Mouse (Mus musculus) heart, embryonic 14.5 days (tissue): ENCODE measurements around the gene Rhox8. TPM values are rescaled to one million over a fixed set of nuclear protein-coding genes. Genes with fewer than 3 reads are reported as not detected.
"Not testable (repeated sequence)": the region's sequence is repeated elsewhere in the genome, so short reads cannot be mapped to it uniquely, and the experiment has no call there.

Experiments
- ATAC-seq: fragments of 200-750 bp; cut with Nextera tagmentation; 2 replicates; pipeline ENCODE4 v1.8.0; 2017; ENCODE audit warnings: low read depth, moderate TSS enrichment; ENCODE audit not compliant: insufficient number of reproducible peaks, insufficient read depth, low FRiP score
- H3K27ac ChIP-seq, 2 experiments: fragments of 200-500 bp in 1 of 2; fragments of 300-500 bp in 1 of 2; sonication (generic) in 1 of 2; replicated peaks in 1 of 2; 2 replicates each; pipeline ENCODE4 v1.5.1; 2012 to 2014; ENCODE audit warnings: low read depth in 2 of 2, low read length in 2 of 2, control low read depth in 1 of 2, mild to moderate bottlenecking in 1 of 2, mixed read lengths in 1 of 2; ENCODE audit not compliant: control insufficient read depth in 1 of 2, insufficient read depth in 1 of 2
- H3K27me3 ChIP-seq: fragments of 300-500 bp; sonication (generic); 2 replicates; pipeline ENCODE4 v1.6.1; 2014; ENCODE audit warnings: mild to moderate bottlenecking, low read length, control low read depth; ENCODE audit not compliant: control insufficient read depth, insufficient read depth
- H3K36me3 ChIP-seq: fragments of 300-500 bp; sonication (generic); 2 replicates; pipeline ENCODE4 v1.6.1; 2014; ENCODE audit warnings: mild to moderate bottlenecking, control low read depth, low read length, mixed read lengths; ENCODE audit not compliant: control insufficient read depth, insufficient read depth
- H3K4me1 ChIP-seq, 2 experiments: fragments of 200-500 bp in 1 of 2; fragments of 300-500 bp in 1 of 2; sonication (generic) in 1 of 2; 2 replicates each; pipeline ENCODE4 v1.6.1; 2012 to 2014; ENCODE audit warnings: low read length in 2 of 2, control low read depth in 1 of 2, mixed read lengths in 1 of 2; ENCODE audit not compliant: control insufficient read depth in 2 of 2, insufficient read depth in 2 of 2
- H3K4me2 ChIP-seq: fragments of 300-500 bp; sonication (generic); 2 replicates; pipeline ENCODE4 v1.6.1; 2014; ENCODE audit warnings: mild to moderate bottlenecking, low read length
- H3K4me3 ChIP-seq, 2 experiments: fragments of 200-500 bp in 1 of 2; fragments of 300-500 bp in 1 of 2; sonication (generic) in 1 of 2; 2 replicates each; pipeline ENCODE4 v1.5.1; 2012 to 2014; ENCODE audit warnings: low read length in 2 of 2, mild to moderate bottlenecking in 2 of 2, control low read depth in 1 of 2, low read depth in 1 of 2, moderate library complexity in 1 of 2; ENCODE audit not compliant: control insufficient read depth in 1 of 2, insufficient read depth in 1 of 2
- H3K9ac ChIP-seq: fragments of 300-500 bp; sonication (generic); 2 replicates; pipeline ENCODE4 v1.6.1; 2014; ENCODE audit warnings: mild to moderate bottlenecking, low read length
- H3K9me3 ChIP-seq: fragments of 300-500 bp; sonication (generic); 2 replicates; pipeline ENCODE4 v1.6.1; 2016; ENCODE audit warnings: low read length, control low read depth; ENCODE audit not compliant: control insufficient read depth
- WGBS: fragments of 180-500 bp; shearing (Covaris S2); extraction: QIAGEN DNeasy Blood & Tissue Kit; methylation state at CpG from one replicate; pipeline ENCODE4 v1.1.7; 2014; 5-methylcytosine and 5-hydroxymethylcytosine counted together
- polyA plus RNA-seq: library from polyadenylated mRNA; unstranded; fragments of >200 nt; fragmentation: Nextera tagmentation; extraction: Ambion mirVana; gene quantifications from 2 replicates; pipeline ENCODE4 v1.2.1, GENCODE M21; 2014

Rhox8 gene
- polyA plus RNA-seq, 1 experiment from 2014 or later, result not detected

GRCm38 (mm10) chrX:37826610-37827009 is 52.1 kb downstream of the Rhox8 start, which contains the start of gene Rhox6:
Gene Rhox6, plus strand, starts transcription at chrX:37826910.
- not testable (repeated sequence) for H3K9ac ChIP-seq, H3K4me1 ChIP-seq, H3K9me3 ChIP-seq, H3K36me3 ChIP-seq, H3K27me3 ChIP-seq, H3K4me2 ChIP-seq, H3K27ac ChIP-seq, H3K4me3 ChIP-seq, ATAC-seq
- WGBS, result 79% methylated on average over 4 of the region's 12 CpGs

Other genes starting within 250 kb of the Rhox8 start
- not detected in 2 replicates for gene Rhox2g, start 235.5 kb downstream of the Rhox8 start, polyA plus RNA-seq
- not detected in 2 replicates for gene Rhox4g, start 227.6 kb downstream of the Rhox8 start, polyA plus RNA-seq
- not detected in 2 replicates for gene Rhox3h, start 210.2 kb downstream of the Rhox8 start, polyA plus RNA-seq
- gene Rhox2h, start 205.7 kb downstream of the Rhox8 start, polyA plus RNA-seq, result not detected in 2 replicates
- 11.8 and 12.1 TPM in 2 replicates for gene Rhox5, start 74.1 kb downstream of the Rhox8 start, polyA plus RNA-seq
- gene Rhox6, start 52.0 kb downstream of the Rhox8 start, polyA plus RNA-seq, result not detected in 2 replicates
- gene Rhox7a, start 47.3 kb downstream of the Rhox8 start, polyA plus RNA-seq, result not detected in 2 replicates
- gene Rhox7b, start 18.3 kb upstream of the Rhox8 start, polyA plus RNA-seq, result not detected in 2 replicates
- not detected in 2 replicates for gene Rhox9, start 22.8 kb upstream of the Rhox8 start, polyA plus RNA-seq
- gene Btg1-ps1, start 139.9 kb upstream of the Rhox8 start, polyA plus RNA-seq, result not detected in 2 replicates
- not detected in 2 replicates for gene Btg1-ps2, start 164.2 kb upstream of the Rhox8 start, polyA plus RNA-seq
- gene Rhox10, start 187.5 kb upstream of the Rhox8 start, polyA plus RNA-seq, result not detected in 2 replicates
- gene Rhox11, start 206.2 kb upstream of the Rhox8 start, polyA plus RNA-seq, result not detected in 2 replicates
- not detected in 2 replicates for gene Rhox12, start 232.0 kb upstream of the Rhox8 start, polyA plus RNA-seq
- gene Rhox13, start 242.3 kb upstream of the Rhox8 start, polyA plus RNA-seq, result not detected in 2 replicates